In the genomic region with DNA sequence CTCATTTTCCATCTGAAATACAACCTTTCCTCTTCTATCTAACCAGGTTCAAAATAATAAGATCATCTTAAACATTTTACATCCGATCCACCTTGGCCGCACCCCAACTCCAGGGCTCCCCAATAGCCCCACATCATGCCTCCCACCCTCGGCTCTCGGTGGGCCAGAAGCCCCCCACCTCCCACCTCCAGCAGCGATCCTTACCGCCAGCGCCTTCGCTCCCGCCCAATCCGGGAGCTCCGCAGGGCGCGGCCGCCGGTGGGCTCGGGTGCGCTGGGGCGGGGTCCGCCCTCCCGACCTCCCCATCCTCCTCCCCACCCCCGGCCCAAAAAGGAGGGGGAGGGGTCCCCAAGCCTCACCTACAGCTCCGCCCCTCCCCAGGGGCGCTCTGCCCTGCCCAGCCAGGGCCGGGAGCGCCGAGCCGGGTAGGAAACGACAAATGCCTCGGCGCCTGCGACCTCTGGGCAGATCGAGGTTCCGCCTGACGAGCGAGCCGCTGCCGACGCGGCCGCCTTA, we compare ENCODE assay signal across 8 mouse cellular contexts. TPM values are rescaled to one million over a fixed set of nuclear protein-coding genes. Genes with fewer than 3 reads are reported as not detected.
A peak's percentile ranks its signal among the peaks of the same experiment; 100 is the strongest.
DNase-seq lines count a peak whose midpoint lies in the region; ATAC-seq and TF ChIP-seq lines count a peak whose summit lies in the region.

No protein-coding gene starts in this region.

- peak overlapping the region; percentile 93 for H3K4me3 ChIP-seq in E14TG2a.4 (replicated peaks; ENCODE audit: low read length)
- peak overlapping the region; percentile 91 for H3K4me3 ChIP-seq in embryonic facial prominence, embryonic 10.5 days
- peak overlapping the region; percentile 99 for H3K4me3 ChIP-seq in hindbrain, postnatal 0 days (ENCODE audit: low read length)
- H3K4me3 ChIP-seq in midbrain, postnatal 0 days (ENCODE audit: low read depth, low read length) = peak overlapping the region; percentile 99

- no peaks in the 10 kb centered on the region for H3K9me3 ChIP-seq in E14TG2a.4 (ENCODE audit: low read length)
- no peaks in the 10 kb centered on the region for H3K9me3 ChIP-seq in embryonic facial prominence, embryonic 10.5 days
- H3K9me3 ChIP-seq in hindbrain, postnatal 0 days (ENCODE audit: low read length) = no peaks in the 10 kb centered on the region
- no peaks in the 10 kb centered on the region for H3K9me3 ChIP-seq in midbrain, postnatal 0 days (ENCODE audit: low read length)

- ATAC-seq in hindbrain, postnatal 0 days = peak; percentile 28; the same call in 1 of the 2 replicates
- ATAC-seq in midbrain, postnatal 0 days (ENCODE audit: low FRiP score) = peak; percentile 32
- ATAC-seq in granulocyte monocyte progenitor cell, adult 5-6 weeks (replicated peaks; ENCODE audit: poor library complexity, severe bottlenecking) = no peak

- peak overlapping the region; percentile 98 for H3K27ac ChIP-seq in embryonic facial prominence, embryonic 10.5 days (replicated peaks)
- H3K27ac ChIP-seq in hindbrain, postnatal 0 days = peak overlapping the region; percentile 97
- peak overlapping the region; percentile 97 for H3K27ac ChIP-seq in midbrain, postnatal 0 days (ENCODE audit: low read depth, low read length)

- under 1% methylated on average over 40 of the region's 40 CpGs for WGBS in embryonic facial prominence, embryonic 10.5 days
- WGBS in hindbrain, postnatal 0 days = 1% methylated on average over 39 of the region's 40 CpGs
- WGBS in midbrain, postnatal 0 days = under 1% methylated on average over 33 of the region's 40 CpGs

- peaks cover 24% of the 10 kb centered on the region for H3K4me1 ChIP-seq in E14TG2a.4 (replicated peaks; ENCODE audit: low read depth, low read length)
- H3K4me1 ChIP-seq in embryonic facial prominence, embryonic 10.5 days = peaks cover 20% of the 10 kb centered on the region
- H3K4me1 ChIP-seq in hindbrain, postnatal 0 days (ENCODE audit: insufficient read depth, low read length) = peaks cover 11% of the 10 kb centered on the region; the same call in 1 of the 2 replicates
- H3K4me1 ChIP-seq in midbrain, postnatal 0 days (ENCODE audit: insufficient read depth, low read length) = peaks cover 2% of the 10 kb centered on the region; the same call in 1 of the 2 replicates

- no peaks in the 10 kb centered on the region for H3K27me3 ChIP-seq in E14TG2a.4 (ENCODE audit: insufficient read depth, low read length)
- H3K27me3 ChIP-seq in embryonic facial prominence, embryonic 10.5 days (replicated peaks; ENCODE audit: low read depth, poor library complexity, severe bottlenecking) = no peaks in the 10 kb centered on the region
- no peaks in the 10 kb centered on the region for H3K27me3 ChIP-seq in hindbrain, postnatal 0 days (ENCODE audit: insufficient read depth, low read length)
- H3K27me3 ChIP-seq in midbrain, postnatal 0 days (ENCODE audit: insufficient read depth, low read length) = no peaks in the 10 kb centered on the region

- DNase-seq in kidney, adult 9 months = peak; percentile 10
- DNase-seq in kidney, postnatal 14 days = no peak
- DNase-seq in embryonic facial prominence, embryonic 10.5 days (ENCODE audit: low spot score) = peak; percentile 86
- DNase-seq in hindbrain, postnatal 0 days (ENCODE audit: low spot score) = no peak
- DNase-seq in midbrain, postnatal 0 days (ENCODE audit: low spot score) = peak; percentile 9
- DNase-seq in adrenal gland, postnatal 36 days = no peak

- no peaks in the 10 kb centered on the region for H3K36me3 ChIP-seq in E14TG2a.4 (ENCODE audit: insufficient read depth, low read length)
- H3K36me3 ChIP-seq in embryonic facial prominence, embryonic 10.5 days (replicated peaks) = no peaks in the 10 kb centered on the region
- H3K36me3 ChIP-seq in hindbrain, postnatal 0 days (ENCODE audit: insufficient read depth, low read length) = no peaks in the 10 kb centered on the region
- H3K36me3 ChIP-seq in midbrain, postnatal 0 days (ENCODE audit: insufficient read depth, low read length) = no peaks in the 10 kb centered on the region

- peak overlapping the region; percentile 71 for H3K4me2 ChIP-seq in hindbrain, postnatal 0 days (ENCODE audit: low read depth, low read length)
- H3K4me2 ChIP-seq in midbrain, postnatal 0 days (ENCODE audit: low read depth, low read length, poor library complexity, severe bottlenecking) = peak overlapping the region; percentile 67

- H3K9ac ChIP-seq in hindbrain, postnatal 0 days (replicated peaks; ENCODE audit: low read length) = peak overlapping the region; percentile 98
- H3K9ac ChIP-seq in midbrain, postnatal 0 days (replicated peaks; ENCODE audit: low read length, poor library complexity, severe bottlenecking) = peak overlapping the region; percentile 90

- TF ChIP-seq CTCF in E14TG2a.4 (conservative IDR thresholded peaks at IDR 0.05; ENCODE audit: low read length) = no peak
- no peak for TF ChIP-seq CTCF in hindbrain, postnatal 0 days (IDR thresholded peaks at IDR 0.05; ENCODE audit: low read depth)
- no peak for TF ChIP-seq CTCF in midbrain, postnatal 0 days (IDR thresholded peaks at IDR 0.05)

RNA-seq across cellular contexts. Expression of gene Erc1, which starts 0.4 kb away (rescaled TPM):
- polyA plus RNA-seq in embryonic facial prominence, embryonic 10.5 days (2016; fragmentation: Nextera tagmentation; extraction: Ambion mirVana) = 24.9 and 25.2 TPM in 2 replicates
- 72.9 and 73.6 TPM in 2 replicates for total RNA-seq in hindbrain, postnatal 0 days (2014; rRNA removed)
- 50.5 and 51.4 TPM in 2 replicates for polyA plus RNA-seq in hindbrain, postnatal 0 days (2015; fragmentation: Nextera tagmentation; extraction: Ambion mirVana)
- 90.0 and 102 TPM in 2 replicates for total RNA-seq in midbrain, postnatal 0 days (2014; rRNA removed)
- 48.1 and 56.1 TPM in 2 replicates for polyA plus RNA-seq in midbrain, postnatal 0 days (2015; fragmentation: Nextera tagmentation; extraction: Ambion mirVana)
- total RNA-seq in adrenal gland, postnatal 36 days (2021) = 10 to 100 TPM; 18.6 to 19.2 TPM
- total RNA-seq in granulocyte monocyte progenitor cell, adult 5-6 weeks (2014; fragmentation: Nextera tagmentation) = 6.6 and 7.5 TPM in 2 replicates
- total RNA-seq in granulocyte monocyte progenitor cell, adult 5-6 weeks (2017) = 4.7 and 7.2 TPM in 2 replicates

RNA-seq across cellular contexts. Expression of gene Rad52, which starts 54.9 kb away (rescaled TPM):
- 23.7 and 24.0 TPM in 2 replicates for polyA plus RNA-seq in embryonic facial prominence, embryonic 10.5 days (2016; fragmentation: Nextera tagmentation; extraction: Ambion mirVana)
- 26.6 and 28.3 TPM in 2 replicates for total RNA-seq in hindbrain, postnatal 0 days (2014; rRNA removed)
- polyA plus RNA-seq in hindbrain, postnatal 0 days (2015; fragmentation: Nextera tagmentation; extraction: Ambion mirVana) = 16.9 and 17.6 TPM in 2 replicates
- 32.8 and 40.8 TPM in 2 replicates for total RNA-seq in midbrain, postnatal 0 days (2014; rRNA removed)
- polyA plus RNA-seq in midbrain, postnatal 0 days (2015; fragmentation: Nextera tagmentation; extraction: Ambion mirVana) = 17.7 and 20.0 TPM in 2 replicates
- 10 to 100 TPM; 12.8 to 19.8 TPM for total RNA-seq in adrenal gland, postnatal 36 days (2021)
- 14.2 and 27.1 TPM in 2 replicates for total RNA-seq in granulocyte monocyte progenitor cell, adult 5-6 weeks (2014; fragmentation: Nextera tagmentation)
- total RNA-seq in granulocyte monocyte progenitor cell, adult 5-6 weeks (2017) = 14.9 and 19.9 TPM in 2 replicates

Comparison
In these comparisons a context has a peak if more than half of its experiments do, and no peak if none do; other contexts are left out.
1. DNase-seq: peak in kidney, adult 9 months (single experiment), embryonic facial prominence, embryonic 10.5 days (single experiment) and midbrain, postnatal 0 days (single experiment); none in kidney, postnatal 14 days (single experiment), hindbrain, postnatal 0 days (single experiment) and adrenal gland, postnatal 36 days (0 of 2).
2. Peak in every context shown above with its lines, with median percentiles within 50 percentile points of each other: H3K4me3 ChIP-seq and H3K27ac ChIP-seq.